Mouse (Mus musculus): Measurements from ENCODE around the gene Gm11627. TPM values are rescaled to one million over a fixed set of nuclear protein-coding genes. Genes with fewer than 3 reads are reported as not detected.
"Not testable (repeated sequence)": the region's sequence is repeated elsewhere in the genome, so short reads cannot be mapped to it uniquely, and the experiment has no call there.

The Gm11627 gene
- polyA plus RNA-seq, 1 experiment from 2014 or later = 13.8 TPM

DNA sequence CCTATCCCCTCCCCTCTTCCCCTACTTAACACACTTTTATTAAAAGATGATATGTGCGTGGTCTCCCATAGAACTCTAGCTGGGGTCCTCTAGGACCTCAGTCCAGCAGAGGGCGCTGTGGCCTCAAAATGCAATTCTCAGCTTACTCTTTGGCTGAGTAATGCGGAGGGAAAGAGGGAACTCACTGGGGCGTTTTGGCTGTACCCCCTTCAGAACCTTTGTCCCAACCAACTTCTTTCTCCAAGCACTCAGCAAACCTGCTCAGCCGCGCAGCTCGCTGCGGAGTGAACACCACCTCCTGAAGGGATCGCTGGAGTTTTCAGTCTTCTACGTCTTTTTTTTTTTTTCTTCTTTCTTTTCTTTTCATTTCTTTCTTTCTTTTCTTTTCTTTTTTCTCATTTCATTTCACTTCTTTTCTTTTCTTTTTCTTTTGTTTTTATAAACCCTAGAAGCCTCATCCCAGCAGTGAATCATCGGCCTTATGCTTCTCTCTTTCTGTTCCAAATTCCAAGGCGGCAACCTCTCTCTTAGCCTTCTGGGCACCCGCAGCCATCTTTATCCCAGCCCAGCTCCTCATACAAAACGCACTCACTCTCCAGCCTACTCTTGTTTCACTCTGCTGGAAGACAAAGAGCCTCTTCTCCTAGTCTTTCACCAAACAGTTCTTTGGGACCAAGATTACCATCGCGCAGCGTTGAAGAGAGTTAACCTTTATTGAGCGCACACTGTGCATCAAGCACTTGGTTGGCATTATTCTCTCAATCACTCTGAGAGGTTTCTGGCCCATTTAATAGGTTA is 6.2 kb downstream of the Gm11627 start:
- H3K27ac ChIP-seq (replicated peaks) = peak overlapping the region; percentile 59; the same call in 1 of the 2 replicates
- H3K4me1 ChIP-seq = peaks cover 23% of the 10 kb centered on the region
- peak overlapping the region; percentile 89 for H3K9ac ChIP-seq
- no peaks in the 10 kb centered on the region for H3K9me3 ChIP-seq
- WGBS = 15% methylated on average over 18 of the region's 18 CpGs
- ATAC-seq (ENCODE audit: extremely low read depth, insufficient number of reproducible peaks, low FRiP score, low TSS enrichment) = no peak
- H3K4me2 ChIP-seq = peak overlapping the region; percentile 80
- H3K4me3 ChIP-seq = peak overlapping the region; percentile 59
- no peaks in the 10 kb centered on the region for H3K27me3 ChIP-seq (replicated peaks)
- no peaks in the 10 kb centered on the region for H3K36me3 ChIP-seq

DNA sequence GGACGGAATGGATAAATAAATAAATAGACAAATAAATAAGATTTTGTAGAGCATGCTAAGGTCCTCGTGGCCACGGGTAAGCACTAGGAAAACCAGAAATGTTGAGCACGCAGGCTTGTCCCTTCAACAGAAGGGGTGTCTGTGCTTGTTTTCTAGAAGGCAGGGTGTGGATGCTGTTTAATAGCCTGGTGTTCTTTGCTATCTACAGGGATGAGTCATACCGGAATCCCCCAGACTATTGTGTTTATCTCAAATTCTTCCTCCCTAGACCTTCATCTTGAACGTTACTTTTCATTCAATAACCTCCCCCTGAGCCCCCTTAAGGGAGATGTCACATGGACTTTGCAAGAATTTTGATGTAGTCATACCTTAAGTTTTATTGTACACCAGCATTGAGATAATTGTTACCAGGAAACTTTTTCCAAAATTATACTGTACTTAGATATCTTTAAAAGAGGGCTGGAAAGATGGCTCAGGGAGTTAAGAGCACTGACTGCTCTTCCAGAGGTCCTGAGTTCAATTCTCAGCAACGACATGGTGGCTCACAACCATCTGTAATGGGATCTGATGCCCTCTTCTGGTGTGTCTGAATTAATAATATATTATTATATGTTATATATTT is 10.4 kb downstream of the Gm11627 start:
- 57% methylated on average over 7 of the region's 7 CpGs for WGBS
- Histone ChIP-seq H3K27me3 (replicated peaks) (no peaks in the 10 kb centered on the region), H3K4me1 (peaks cover 11% of the 10 kb centered on the region), H3K9me3 (no peaks in the 10 kb centered on the region), H3K4me2 (no peak overlapping the region), H3K9ac (no peak overlapping the region), H3K36me3 (no peaks in the 10 kb centered on the region), H3K4me3 (no peak overlapping the region), H3K27ac (replicated peaks) (no peak overlapping the region)
- no peak for ATAC-seq (ENCODE audit: extremely low read depth, insufficient number of reproducible peaks, low FRiP score, low TSS enrichment)

DNA sequence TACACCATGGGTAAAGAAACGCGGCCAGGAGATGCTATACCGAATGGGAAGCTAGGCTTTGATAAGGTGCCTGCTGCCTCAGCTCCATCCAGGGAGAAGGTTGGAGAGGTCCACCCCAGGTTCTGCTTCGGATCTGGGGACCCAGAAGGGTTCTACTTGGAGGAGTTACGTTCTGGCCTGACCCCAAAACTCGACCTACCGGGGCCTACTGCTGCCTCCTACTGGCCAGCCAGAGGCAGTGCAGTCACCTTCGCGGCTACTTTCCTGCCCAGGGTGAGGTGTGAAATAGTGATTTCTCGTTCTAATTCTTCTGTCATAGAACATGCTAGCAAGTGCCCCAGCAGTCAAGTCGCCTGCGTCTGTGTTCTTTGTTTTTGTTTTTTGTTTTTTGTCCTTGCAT is 11.1 kb downstream of the Gm11627 start:
- Histone ChIP-seq H3K36me3 (no peaks in the 10 kb centered on the region), H3K27me3 (replicated peaks) (no peaks in the 10 kb centered on the region), H3K4me3 (no peak overlapping the region), H3K4me2 (no peak overlapping the region), H3K9me3 (no peaks in the 10 kb centered on the region), H3K4me1 (peaks cover 7% of the 10 kb centered on the region), H3K27ac (replicated peaks) (no peak overlapping the region), H3K9ac (no peak overlapping the region)
- WGBS = 73% methylated on average over 12 of the region's 12 CpGs
- ATAC-seq (ENCODE audit: extremely low read depth, insufficient number of reproducible peaks, low FRiP score, low TSS enrichment) = no peak

DNA sequence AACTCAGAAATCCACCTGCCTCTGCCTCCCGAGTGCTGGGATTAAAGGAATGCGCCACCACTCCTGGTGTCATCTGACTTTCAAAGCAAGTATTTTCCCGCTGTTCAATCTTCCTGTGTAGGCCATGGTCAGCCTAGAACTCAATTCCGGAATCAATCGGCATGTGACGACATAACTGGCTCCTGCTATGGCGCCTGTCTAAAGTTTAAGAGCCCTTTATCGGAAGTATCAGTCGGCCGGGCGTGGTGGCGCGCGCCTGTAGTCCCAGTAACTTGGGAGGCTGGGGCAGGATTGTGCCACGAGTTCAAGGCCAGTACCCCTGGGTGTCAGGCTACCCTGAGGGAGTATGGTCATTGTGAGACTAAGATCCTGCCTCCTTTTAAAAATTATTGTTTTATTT is 11.5 kb downstream of the Gm11627 start:
- no peak for ATAC-seq (ENCODE audit: extremely low read depth, insufficient number of reproducible peaks, low FRiP score, low TSS enrichment)
- no peak overlapping the region for H3K4me2 ChIP-seq
- WGBS = 95% methylated on average over 15 of the region's 15 CpGs
- H3K9me3 ChIP-seq = no peaks in the 10 kb centered on the region
- no peaks in the 10 kb centered on the region for H3K27me3 ChIP-seq (replicated peaks)
- no peak overlapping the region for H3K4me3 ChIP-seq
- no peak overlapping the region for H3K27ac ChIP-seq (replicated peaks)
- peaks cover 7% of the 10 kb centered on the region for H3K4me1 ChIP-seq
- H3K9ac ChIP-seq = no peak overlapping the region
- no peaks in the 10 kb centered on the region for H3K36me3 ChIP-seq

DNA sequence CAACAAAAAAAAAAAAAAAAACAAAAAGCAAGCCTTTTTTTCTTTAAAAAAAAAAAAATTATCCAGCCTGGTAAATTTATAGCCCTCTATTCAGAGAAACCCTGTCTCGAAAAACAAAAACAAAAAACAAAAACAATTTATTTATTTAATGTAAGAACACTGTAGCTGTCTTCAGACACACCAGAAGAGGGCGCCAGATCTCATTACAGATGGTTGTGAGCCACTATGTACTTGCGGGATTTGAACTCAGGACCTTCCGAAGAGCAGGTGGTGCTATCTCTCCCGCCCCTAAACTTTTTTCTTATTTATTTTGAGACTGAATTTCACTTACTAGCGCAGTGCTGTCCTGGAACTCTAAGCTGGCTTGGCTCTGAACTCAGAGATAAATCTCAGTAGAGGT is 12.1 kb downstream of the Gm11627 start:
- H3K27ac ChIP-seq (replicated peaks) = no peak overlapping the region
- no peak for ATAC-seq (ENCODE audit: extremely low read depth, insufficient number of reproducible peaks, low FRiP score, low TSS enrichment)

DNA sequence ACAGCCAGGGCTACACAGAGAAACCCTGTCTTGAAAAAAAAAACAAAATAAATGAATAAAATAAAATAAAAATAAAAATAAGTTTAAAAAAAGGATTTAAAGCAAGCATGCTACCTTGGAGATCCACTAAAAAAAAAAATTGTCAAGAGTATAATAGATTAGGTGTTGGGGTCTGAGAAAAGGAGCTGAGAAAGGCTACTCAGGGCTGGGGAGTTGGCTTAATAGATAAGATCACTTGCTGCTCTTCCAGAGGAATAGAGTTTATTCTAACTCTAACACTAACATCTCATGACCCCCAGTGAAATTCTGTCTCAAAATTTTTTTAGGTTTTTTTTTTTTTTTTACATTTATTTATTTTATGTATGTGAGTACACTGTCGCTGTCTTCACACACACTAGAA is 13.0 kb downstream of the Gm11627 start:
- 97% methylated on average over 1 of the region's 1 CpGs for WGBS
- no peak for ATAC-seq (ENCODE audit: extremely low read depth, insufficient number of reproducible peaks, low FRiP score, low TSS enrichment)
- H3K9me3 ChIP-seq = no peaks in the 10 kb centered on the region

More for the DNA sequence above, 12.1 kb downstream of the Gm11627 start:
- 86% methylated on average over 6 of the region's 6 CpGs for WGBS
- Histone ChIP-seq H3K36me3 (no peaks in the 10 kb centered on the region), H3K4me1 (peaks cover 7% of the 10 kb centered on the region), H3K4me2 (no peak overlapping the region), H3K9ac (no peak overlapping the region), H3K9me3 (no peaks in the 10 kb centered on the region), H3K27me3 (replicated peaks) (no peaks in the 10 kb centered on the region), H3K4me3 (no peak overlapping the region)

DNA sequence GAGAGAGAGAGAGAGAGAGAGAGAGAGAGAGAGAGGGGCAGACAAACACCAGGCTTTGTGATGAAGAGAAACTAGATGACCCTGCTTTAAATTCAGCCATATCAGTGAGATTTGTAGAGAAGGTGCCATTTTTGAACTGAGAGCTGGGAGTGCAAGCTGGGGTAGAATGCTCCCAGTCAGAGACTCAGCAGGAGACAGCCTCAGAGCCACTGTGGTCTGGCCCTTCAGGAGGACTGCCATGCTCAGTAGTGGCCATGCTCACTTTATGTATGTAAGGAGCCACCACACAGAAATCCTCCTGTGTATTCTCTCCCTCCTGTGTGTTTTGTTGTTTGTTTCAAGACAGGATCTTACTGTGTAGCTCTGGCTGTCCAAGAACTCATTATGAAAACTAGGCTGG is 13.5 kb downstream of the Gm11627 start:
- H3K4me2 ChIP-seq = peak overlapping the region; percentile 49
- H3K9ac ChIP-seq = peak overlapping the region; percentile 66
- H3K9me3 ChIP-seq = no peaks in the 10 kb centered on the region

More for the DNA sequence above, 13.0 kb downstream of the Gm11627 start:
- no peak overlapping the region for H3K9ac ChIP-seq
- H3K36me3 ChIP-seq = no peaks in the 10 kb centered on the region
- no peak overlapping the region for H3K4me3 ChIP-seq
- no peaks in the 10 kb centered on the region for H3K27me3 ChIP-seq (replicated peaks)
- H3K4me2 ChIP-seq = no peak overlapping the region
- H3K4me1 ChIP-seq = peaks cover 7% of the 10 kb centered on the region
- 0 out of 2 replicates have a peak overlapping the region, but pooled peaks have one; percentile 70 for H3K27ac ChIP-seq (replicated peaks)

DNA sequence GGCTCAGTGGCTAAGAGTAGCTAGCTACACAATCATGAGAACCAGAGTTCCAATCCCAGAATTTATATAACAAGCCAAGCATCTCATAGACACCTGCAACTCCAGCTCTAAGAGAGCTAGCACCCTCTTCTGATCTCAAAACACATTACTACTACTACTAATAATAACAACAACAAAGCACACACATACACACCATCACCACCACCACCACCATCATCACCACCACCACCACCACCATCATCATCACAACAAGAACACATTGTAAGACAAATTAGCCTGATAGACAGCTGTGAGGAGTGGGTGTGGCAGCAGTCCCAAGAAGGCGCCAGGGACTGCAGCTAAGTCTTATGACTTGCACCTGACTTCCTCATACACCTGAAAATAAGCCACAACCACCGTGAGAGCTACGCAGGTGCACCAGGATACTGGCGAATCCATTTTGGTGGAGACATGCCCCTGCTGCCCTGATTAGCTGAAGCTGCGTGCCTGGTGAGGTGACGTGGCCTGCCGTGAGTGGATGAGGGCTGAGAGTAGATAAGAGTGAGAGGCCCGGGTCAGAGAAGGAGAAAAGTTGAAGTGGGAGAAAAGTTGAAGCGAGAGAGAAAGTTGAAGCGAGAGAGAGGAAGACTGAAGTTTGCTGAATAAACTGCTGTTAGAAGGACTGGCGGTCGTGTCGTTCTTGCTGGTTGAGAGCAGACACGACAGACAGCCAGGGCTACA is 14.1 kb downstream of the Gm11627 start:
- H3K4me2 ChIP-seq = peak overlapping the region; percentile 49
- H3K9ac ChIP-seq = peak overlapping the region; percentile 66; the same call in 1 of the 2 replicates
- H3K4me1 ChIP-seq; H3K9me3 ChIP-seq; ATAC-seq (ENCODE audit: extremely low read depth, insufficient number of reproducible peaks, low FRiP score, low TSS enrichment); H3K27me3 ChIP-seq (replicated peaks); H3K36me3 ChIP-seq: not testable (repeated sequence)
- WGBS = 39% methylated on average over 14 of the region's 14 CpGs
- H3K4me3 ChIP-seq = peak overlapping the region; percentile 13; the same call in 1 of the 2 replicates
- peak overlapping the region; percentile 70 for H3K27ac ChIP-seq (replicated peaks)

More for the DNA sequence above, 13.5 kb downstream of the Gm11627 start:
- peaks cover 7% of the 10 kb centered on the region for H3K4me1 ChIP-seq
- ATAC-seq (ENCODE audit: extremely low read depth, insufficient number of reproducible peaks, low FRiP score, low TSS enrichment) = no peak
- no peak overlapping the region for H3K4me3 ChIP-seq
- H3K27me3 ChIP-seq (replicated peaks) = no peaks in the 10 kb centered on the region
- H3K36me3 ChIP-seq = no peaks in the 10 kb centered on the region
- peak overlapping the region; percentile 70 for H3K27ac ChIP-seq (replicated peaks)

DNA sequence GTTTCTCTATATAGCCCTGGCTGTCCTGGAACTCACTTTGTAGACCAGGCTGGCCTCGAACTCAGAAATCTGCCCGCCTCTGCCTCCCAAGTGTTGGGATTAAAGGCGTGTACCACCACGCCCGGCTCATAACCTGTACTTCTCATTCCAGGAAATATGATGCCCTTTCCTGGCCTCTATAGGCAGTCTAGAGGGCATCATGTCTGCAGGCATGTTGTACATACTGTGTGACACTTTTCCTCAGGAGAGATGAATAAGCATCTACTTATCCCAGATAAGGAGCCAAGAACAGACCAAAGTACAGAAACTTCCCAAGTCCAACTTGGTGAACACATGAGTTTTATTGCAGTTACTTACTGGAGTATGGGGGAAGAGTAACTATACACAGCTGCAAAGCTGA is 20.6 kb downstream of the Gm11627 start:
- Histone ChIP-seq H3K9me3 (no peaks in the 10 kb centered on the region), H3K4me3 (no peak overlapping the region), H3K27me3 (replicated peaks) (no peaks in the 10 kb centered on the region), H3K27ac (replicated peaks) (no peak overlapping the region), H3K4me1 (peaks cover 18% of the 10 kb centered on the region), H3K9ac (no peak overlapping the region), H3K4me2 (no peak overlapping the region), H3K36me3 (peaks cover 3% of the 10 kb centered on the region; the same call in 1 of the 2 replicates)
- 90% methylated on average over 4 of the region's 5 CpGs for WGBS
- no peak for ATAC-seq (ENCODE audit: extremely low read depth, insufficient number of reproducible peaks, low FRiP score, low TSS enrichment)

DNA sequence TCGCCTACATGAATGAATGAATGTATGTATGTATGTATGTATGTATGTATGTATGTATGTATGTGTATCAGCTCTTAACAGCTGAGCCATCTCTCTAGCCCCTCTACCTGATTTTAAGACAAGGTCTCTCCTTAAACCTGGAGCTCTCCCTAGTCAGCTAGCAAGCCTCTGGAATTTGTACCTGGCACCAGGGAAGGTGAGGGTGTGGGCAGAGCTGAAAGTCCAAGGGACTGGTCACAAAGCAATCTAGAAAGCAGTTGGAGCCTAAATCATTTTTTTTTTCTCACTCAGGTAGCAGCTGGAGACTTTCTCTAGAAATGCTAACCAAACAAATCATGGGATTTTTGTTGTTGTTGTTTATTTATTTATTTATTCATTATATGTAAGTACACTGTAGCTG is 21.9 kb downstream of the Gm11627 start:
- Histone ChIP-seq H3K4me3 (no peak overlapping the region), H3K4me2 (no peak overlapping the region), H3K27ac (replicated peaks) (no peak overlapping the region), H3K4me1 (peaks cover 21% of the 10 kb centered on the region), H3K36me3 (peaks cover 3% of the 10 kb centered on the region; the same call in 1 of the 2 replicates), H3K27me3 (replicated peaks) (no peaks in the 10 kb centered on the region), H3K9ac (no peak overlapping the region), H3K9me3 (no peaks in the 10 kb centered on the region)
- no peak for ATAC-seq (ENCODE audit: extremely low read depth, insufficient number of reproducible peaks, low FRiP score, low TSS enrichment)
- WGBS = 76% methylated on average over 1 of the region's 1 CpGs

DNA sequence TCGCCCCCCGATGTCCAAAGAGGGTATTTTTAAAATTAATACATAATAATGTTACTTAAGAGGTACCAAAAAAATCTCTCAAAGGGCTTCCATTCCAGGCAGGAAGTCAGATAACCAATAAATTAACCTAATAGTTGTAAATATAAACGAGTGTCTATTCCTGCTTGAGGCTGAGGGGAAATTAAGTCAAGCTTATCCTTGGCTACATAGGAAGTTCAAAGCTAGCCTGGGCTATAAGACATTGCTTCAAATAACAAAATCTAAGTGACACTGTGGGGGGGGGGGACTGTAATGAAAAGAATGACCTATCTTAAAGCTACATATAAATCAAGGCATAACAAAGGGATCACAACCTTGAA is 22.6 kb downstream of the Gm11627 start:
- Histone ChIP-seq H3K27me3 (replicated peaks) (no peaks in the 10 kb centered on the region), H3K36me3 (peaks cover 8% of the 10 kb centered on the region), H3K27ac (replicated peaks) (peak overlapping the region; percentile 96), H3K4me1 (peaks cover 24% of the 10 kb centered on the region), H3K4me2 (peak overlapping the region; percentile 87), H3K4me3 (peak overlapping the region; percentile 98), H3K9ac (peak overlapping the region; percentile 99), H3K9me3 (no peaks in the 10 kb centered on the region)
- ATAC-seq (ENCODE audit: extremely low read depth, insufficient number of reproducible peaks, low FRiP score, low TSS enrichment) = no peak
- 21% methylated on average over 3 of the region's 3 CpGs for WGBS
